Mouse (Mus musculus): Measurements from ENCODE around the gene Dgkd.

DNA sequence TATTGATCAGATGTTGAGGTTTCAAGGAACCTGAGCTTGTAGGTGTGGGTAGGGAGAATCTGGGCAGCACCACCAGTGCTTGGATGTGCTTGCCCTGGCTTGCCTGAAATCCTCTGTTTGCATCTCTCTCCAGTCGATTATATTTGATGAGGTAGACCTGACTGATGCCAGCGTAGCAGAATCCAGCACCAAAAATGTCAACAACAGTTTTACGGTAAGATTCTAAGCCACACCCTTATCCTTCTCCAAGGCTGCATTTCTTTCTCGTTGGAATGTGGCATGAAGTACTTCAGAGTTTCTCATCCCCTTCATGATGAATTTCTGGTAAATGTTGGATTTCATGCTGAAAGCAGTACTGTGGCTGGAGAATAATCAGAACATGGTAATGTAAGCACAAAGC lies 28.6 kb downstream of the Dgkd start:
- TF ChIP-seq CTCF (IDR thresholded peaks at IDR 0.05; ENCODE audit: extremely low read depth, insufficient read length, insufficient replicate concordance, low read depth, low read length) (no peak), POLR2A (IDR thresholded peaks at IDR 0.05; ENCODE audit: low read depth, low read length) (no peak)

All from small intestine, adult 2 months (tissue).